Mouse (Mus musculus) urinary bladder, adult 18-20 months (tissue): ENCODE results near the gene Hopx.

Experiments
- DNase-seq, 2 experiments: peaks; one replicate each; pipeline ENCODE4 v3.0.0; 2022; ENCODE audit warnings: low spot score in 2 of 2, mixed read lengths in 2 of 2

Hopx gene

GRCm38 (mm10) chr5:77071626-77072025 is 43.3 kb downstream of the Hopx start:
- no peak for DNase-seq

GRCm38 (mm10) chr5:77070987-77071386 is 43.9 kb downstream of the Hopx start:
- no peak for DNase-seq

GRCm38 (mm10) chr5:77067321-77067720 is 47.6 kb downstream of the Hopx start:
- no peak for DNase-seq

GRCm38 (mm10) chr5:77061372-77062038 is 53.4 kb downstream of the Hopx start:
- peak; percentile 28 to 68 for DNase-seq

- DNase-seq: no peak
Measured at GRCm38 (mm10) chr5:77060363-77060762, 54.6 kb downstream of the Hopx start.

GRCm38 (mm10) chr5:77056881-77057440 is 58.0 kb downstream of the Hopx start:
- no peak for DNase-seq

GRCm38 (mm10) chr5:77052616-77053015 is 62.3 kb downstream of the Hopx start:
- no peak for DNase-seq

- DNase-seq: no peak
Measured at GRCm38 (mm10) chr5:77044362-77044761, 70.6 kb downstream of the Hopx start.

- DNase-seq: no peak
Measured at GRCm38 (mm10) chr5:77039391-77039790, 75.5 kb downstream of the Hopx start.

- DNase-seq: no peak
Measured at GRCm38 (mm10) chr5:77038451-77038850, 76.5 kb downstream of the Hopx start.
